Comparison of ENCODE assay signal across 30 mouse cellular contexts in the genomic region with DNA sequence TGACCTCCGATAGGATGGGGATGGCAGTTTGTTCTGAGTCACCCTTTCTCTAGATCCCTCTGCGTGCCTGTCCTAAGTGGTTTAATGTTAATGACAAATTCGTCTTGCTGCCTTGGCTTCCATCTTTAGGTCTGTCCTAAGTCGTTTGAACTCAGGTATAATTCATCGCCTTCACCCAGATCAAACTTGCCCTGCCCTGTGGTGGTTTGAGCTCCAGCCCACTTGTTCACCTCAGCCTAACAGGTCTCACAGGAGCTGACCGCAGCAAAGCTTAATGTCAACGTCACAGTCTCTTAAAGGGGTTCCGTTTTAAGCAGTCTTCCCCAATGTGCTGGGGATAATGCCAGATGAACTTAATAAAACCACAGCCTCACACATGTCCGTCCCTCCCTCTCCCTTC. TPM values are rescaled to one million over a fixed set of nuclear protein-coding genes. Genes with fewer than 3 reads are reported as not detected.
"Had no signal": no experiment of that assay in that cellular context is flagged by ENCODE, and none has a peak within 500 bp of the region (broad histone marks: within the 10 kb centered on the region; RNA-seq: fewer than 3 reads in every experiment).

No protein-coding gene starts in this region.

- H3K9me3 ChIP-seq: heart, embryonic 10.5 days; heart, embryonic 12.5 days; hindbrain, embryonic 10.5 days; hindbrain, embryonic 12.5 days; intestine, embryonic 15.5 days; limb, embryonic 13.5 days; limb, embryonic 15.5 days; liver, embryonic 12.5 days had no signal

- H3K4me3 ChIP-seq: gastrocnemius, adult 2 months; heart, embryonic 10.5 days; heart, embryonic 12.5 days; hindbrain, embryonic 10.5 days; hindbrain, embryonic 12.5 days; intestine, embryonic 15.5 days; limb, embryonic 13.5 days; limb, embryonic 15.5 days; liver, embryonic 12.5 days had no signal

- H3K36me3 ChIP-seq: intestine, embryonic 15.5 days had no signal

- H3K4me2 ChIP-seq: heart, embryonic 12.5 days; hindbrain, embryonic 12.5 days; hindbrain, embryonic 14.5 days; intestine, embryonic 15.5 days; limb, embryonic 13.5 days; limb, embryonic 15.5 days; liver, embryonic 12.5 days had no signal

- DNase-seq: gastrocnemius, adult 2 months; gastrocnemius, postnatal 10 days; gastrocnemius, postnatal 25 days; heart, adult 18-20 months; heart, postnatal 10 days; heart, postnatal 4 days; kidney, adult 18-20 months; kidney, adult 8-10 months; kidney, postnatal 10 days; kidney, postnatal 25 days; layer of hippocampus, adult 9-11 months; layer of hippocampus, postnatal 36 days; left cerebral cortex, postnatal 4 days had no signal

- H3K27ac ChIP-seq: gastrocnemius, adult 2 months; heart, embryonic 10.5 days; hindbrain, embryonic 10.5 days; hindbrain, embryonic 12.5 days; hindbrain, embryonic 14.5 days; intestine, embryonic 15.5 days; limb, embryonic 13.5 days; limb, embryonic 15.5 days; liver, embryonic 12.5 days had no signal

- H3K9ac ChIP-seq: heart, embryonic 12.5 days; hindbrain, embryonic 12.5 days; hindbrain, embryonic 14.5 days; intestine, embryonic 15.5 days; limb, embryonic 13.5 days; limb, embryonic 15.5 days; liver, embryonic 12.5 days had no signal

- H3K27me3 ChIP-seq: heart, embryonic 12.5 days; hindbrain, embryonic 12.5 days; intestine, embryonic 15.5 days; limb, embryonic 13.5 days; limb, embryonic 15.5 days had no signal

- ATAC-seq: hindbrain, embryonic 16.5 days; inflammation-experienced regulatory T-cells, adult 6 months; intestine, embryonic 15.5 days; intestine, postnatal 0 days; liver, embryonic 12.5 days had no signal

RNA-seq across cellular contexts. Expression of gene Irgc1, which starts 26.2 kb away (rescaled TPM):
- polyA plus RNA-seq: heart, embryonic 10.5 days; heart, embryonic 12.5 days; heart, embryonic 14.5 days; hindbrain, embryonic 10.5 days; hindbrain, embryonic 12.5 days; hindbrain, embryonic 14.5 days; hindbrain, embryonic 16.5 days; inflammation-experienced regulatory T-cells, adult 6 months; intestine, embryonic 15.5 days; intestine, postnatal 0 days; kidney, embryonic 14.5 days; kidney, embryonic 16.5 days; limb, embryonic 11.5 days; limb, embryonic 13.5 days; liver, adult 2 months; liver, embryonic 12.5 days had no signal

RNA-seq across cellular contexts. Expression of gene Cadm4, which starts 55.9 kb away (rescaled TPM):
- polyA plus RNA-seq: inflammation-experienced regulatory T-cells, adult 6 months had no signal
